Mouse (Mus musculus): ENCODE data around the gene Elmo2. TPM values are rescaled to one million over a fixed set of nuclear protein-coding genes. Genes with fewer than 3 reads are reported as not detected.

Elmo2 gene
- total and polyA plus RNA-seq, 3 experiments: 9.0 to 11.7 (median 10.1) TPM

DNA sequence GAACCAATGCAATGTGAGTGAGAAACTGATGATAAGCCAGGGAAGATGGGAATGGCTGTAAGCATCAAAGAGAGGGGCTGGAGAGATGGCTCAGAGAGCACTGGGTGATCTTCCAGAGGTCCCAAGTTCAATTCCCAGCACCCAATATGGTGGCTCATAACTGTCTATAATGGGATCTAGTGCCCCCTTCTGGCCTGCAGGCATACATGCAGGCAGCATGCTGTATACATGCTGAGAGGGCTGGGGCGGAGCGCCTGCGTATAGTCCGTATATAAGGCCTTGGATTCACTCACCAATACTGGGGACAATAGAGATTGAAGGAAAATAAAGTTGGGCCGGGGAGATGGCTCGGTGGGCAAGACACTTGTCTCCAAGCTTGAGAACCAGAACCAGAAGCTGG, 37.0 kb upstream of the Elmo2 start:
- no peaks in the 10 kb centered on the region for H3K79me2 ChIP-seq (replicated peaks; ENCODE audit: control insufficient read depth, extremely low read depth, insufficient read depth, poor library complexity, severe bottlenecking)
- H3K4me2 ChIP-seq (ENCODE audit: insufficient read depth, low read depth, poor library complexity, severe bottlenecking): no peak overlapping the region
- H3K9ac ChIP-seq (ENCODE audit: insufficient read depth, low read depth): no peak overlapping the region
- dilution Hi-C loops (cut with MboI; ENCODE audit: extremely low pct_ligation_motif_present, extremely low pct_unique_long_range_greater_than_20kb, low sequenced_read_pairs): no loop called here
- peaks cover 3 to 7% of the 10 kb centered on the region in 2 experiments; a peak in 1 of 4 replicates for H3K4me1 ChIP-seq (ENCODE audit: control insufficient read depth in 1 of 2, insufficient read depth in 2 of 2)
- in situ Hi-C loops (cut with MboI; ENCODE audit: low pct_ligation_motif_present, low pct_unique_long_range_greater_than_20kb, low sequenced_read_pairs): loop anchor here (5.0 to 10.0 kb wide), 4 partner anchors 91 to 418 kb away; partner anchors contain the start of genes Mmp9 and Slc13a3
- H3K27me3 ChIP-seq (replicated peaks): peaks cover 43% of the 10 kb centered on the region
- no peak for DNase-seq (ENCODE audit: extremely low read depth)
- no peak overlapping the region for H3K27ac ChIP-seq (ENCODE audit: insufficient read depth, low read depth)
- H3K4me3 ChIP-seq (replicated peaks in 1 of 3; ENCODE audit: low read depth in 2 of 3, low read length in 2 of 3, poor library complexity in 1 of 3): no peak overlapping the region
- no peak for TF ChIP-seq MAZ (IDR thresholded peaks at IDR 0.05; ENCODE audit: low read depth, low read length)
- TF ChIP-seq CTCF (conservative IDR thresholded peaks at IDR 0.05 in 1 of 2, IDR thresholded peaks at IDR 0.05 in 1 of 2; ENCODE audit: low read depth in 2 of 2, low read length in 2 of 2): peak in 1 of 2 experiments; percentile 25; a peak in 2 of 4 replicates
- TF ChIP-seq NRF1 (IDR thresholded peaks at IDR 0.05; ENCODE audit: low read depth, low read length): no peak
- no peak for TF ChIP-seq CHD1 (IDR thresholded peaks at IDR 0.05; ENCODE audit: low read depth, low read length)
- no peak for TF ChIP-seq POLR2AphosphoS2 (IDR thresholded peaks at IDR 0.05; ENCODE audit: low read depth, low read length)
- H3K9me3 ChIP-seq (replicated peaks; ENCODE audit: low read length): peaks cover 7% of the 10 kb centered on the region
- no peaks in the 10 kb centered on the region for H3K36me3 ChIP-seq (replicated peaks in 1 of 2; ENCODE audit: control insufficient read depth in 1 of 2, insufficient read depth in 1 of 2, low read length in 1 of 2)

DNA sequence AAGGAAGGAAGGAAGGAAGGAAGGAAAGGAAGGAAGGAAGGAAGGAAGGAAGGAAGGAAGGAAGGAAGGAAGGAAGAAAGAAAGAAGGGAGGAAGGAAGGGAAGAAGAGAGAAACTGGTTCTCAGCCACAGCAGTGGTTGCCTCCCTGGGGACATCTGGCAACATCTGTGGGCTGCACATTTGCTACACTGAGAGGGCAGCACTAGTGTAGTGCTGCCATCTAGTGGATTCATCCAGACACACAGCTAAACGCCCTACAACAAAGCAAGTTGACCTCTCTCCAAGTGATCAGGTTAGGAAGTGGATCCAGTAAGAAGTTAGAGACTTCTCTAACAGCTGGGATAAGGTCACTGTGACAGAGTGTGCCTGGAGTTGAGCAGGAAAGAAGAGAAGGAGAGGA, 34.6 kb upstream of the Elmo2 start:
- no peak overlapping the region for H3K4me2 ChIP-seq (ENCODE audit: insufficient read depth, low read depth, poor library complexity, severe bottlenecking)
- H3K27me3 ChIP-seq (replicated peaks): peaks cover 35% of the 10 kb centered on the region
- in situ Hi-C loops (cut with MboI; ENCODE audit: low pct_ligation_motif_present, low pct_unique_long_range_greater_than_20kb, low sequenced_read_pairs): loop anchor here (5.0 to 10.0 kb wide), 4 partner anchors 89 to 416 kb away; partner anchors contain the start of genes Mmp9 and Slc13a3
- no peak overlapping the region for H3K4me3 ChIP-seq (replicated peaks in 1 of 3; ENCODE audit: low read depth in 2 of 3, low read length in 2 of 3, poor library complexity in 1 of 3)
- no peaks in the 10 kb centered on the region for H3K36me3 ChIP-seq (replicated peaks in 1 of 2; ENCODE audit: control insufficient read depth in 1 of 2, insufficient read depth in 1 of 2, low read length in 1 of 2)
- no peaks in the 10 kb centered on the region for H3K79me2 ChIP-seq (replicated peaks; ENCODE audit: control insufficient read depth, extremely low read depth, insufficient read depth, poor library complexity, severe bottlenecking)
- no peak overlapping the region for H3K27ac ChIP-seq (ENCODE audit: insufficient read depth, low read depth)
- H3K9ac ChIP-seq (ENCODE audit: insufficient read depth, low read depth): no peak overlapping the region
- 0 out of 4 replicates have a peak, but pooled peaks cover 0 to 3% of the 10 kb centered on the region in 2 experiments for H3K4me1 ChIP-seq (ENCODE audit: control insufficient read depth in 1 of 2, insufficient read depth in 2 of 2)
- dilution Hi-C loops (cut with MboI; ENCODE audit: extremely low pct_ligation_motif_present, extremely low pct_unique_long_range_greater_than_20kb, low sequenced_read_pairs): no loop called here
- peak; percentile 77 for DNase-seq (ENCODE audit: extremely low read depth)
- peaks cover 8% of the 10 kb centered on the region for H3K9me3 ChIP-seq (replicated peaks; ENCODE audit: low read length)
- TF ChIP-seq CHD1 (IDR thresholded peaks at IDR 0.05; ENCODE audit: low read depth, low read length) (no peak), JUN (IDR thresholded peaks at IDR 0.05; ENCODE audit: insufficient read depth, low read depth, low read length) (no peak), MXI1 (IDR thresholded peaks at IDR 0.05; ENCODE audit: low read depth, low read length) (no peak), RAD21 (IDR thresholded peaks at IDR 0.05; ENCODE audit: low read depth, low read length) (peak; percentile 94), USF1 (IDR thresholded peaks at IDR 0.05; ENCODE audit: low read depth, low read length) (no peak), IRF4 (IDR thresholded peaks at IDR 0.05; ENCODE audit: low read depth, low read length) (no peak), TCF12 (IDR thresholded peaks at IDR 0.05; ENCODE audit: low read depth, low read length) (peak; percentile 60; the same call in 1 of the 2 replicates), MAZ (IDR thresholded peaks at IDR 0.05; ENCODE audit: low read depth, low read length) (no peak), HCFC1 (IDR thresholded peaks at IDR 0.05; ENCODE audit: low read depth, low read length) (0 out of 2 replicates have a peak, but pooled peaks have one; percentile 18), EP300 (IDR thresholded peaks at IDR 0.05; ENCODE audit: low read length) (peak; percentile 32; the same call in 1 of the 2 replicates), ELF1 (IDR thresholded peaks at IDR 0.05; ENCODE audit: low read depth, low read length) (no peak), ZNF384 (IDR thresholded peaks at IDR 0.05; ENCODE audit: low read depth, low read length) (no peak), RCOR1 (conservative IDR thresholded peaks at IDR 0.05; ENCODE audit: low read depth, low read length) (no peak), ZKSCAN1 (IDR thresholded peaks at IDR 0.05; ENCODE audit: borderline replicate concordance, low read depth, low read length) (no peak), CTCF (conservative IDR thresholded peaks at IDR 0.05 in 1 of 2, IDR thresholded peaks at IDR 0.05 in 1 of 2; ENCODE audit: low read depth in 2 of 2, low read length in 2 of 2) (peak; percentile 57 to 95), MAFK (IDR thresholded peaks at IDR 0.05; ENCODE audit: insufficient replicate concordance, low read length) (no peak), MEF2A (IDR thresholded peaks at IDR 0.05; ENCODE audit: borderline replicate concordance, low read depth, low read length) (0 out of 2 replicates have a peak, but pooled peaks have one; percentile 20), MYC (IDR thresholded peaks at IDR 0.05; ENCODE audit: low read depth, low read length) (0 out of 2 replicates have a peak, but pooled peaks have one; percentile 21), MAX (IDR thresholded peaks at IDR 0.05; ENCODE audit: low read length) (no peak), BHLHE40 (IDR thresholded peaks at IDR 0.05; ENCODE audit: low read depth, low read length) (peak; percentile 29; the same call in 1 of the 2 replicates), ZC3H11A (IDR thresholded peaks at IDR 0.05; ENCODE audit: low read depth, low read length) (peak; percentile 58), POLR2AphosphoS2 (IDR thresholded peaks at IDR 0.05; ENCODE audit: low read depth, low read length) (no peak), JUND (conservative IDR thresholded peaks at IDR 0.05; ENCODE audit: low read depth, low read length) (no peak), SMC3 (IDR thresholded peaks at IDR 0.05; ENCODE audit: low read depth, low read length) (peak; percentile 89), KAT2A (IDR thresholded peaks at IDR 0.05; ENCODE audit: insufficient replicate concordance, low read length) (0 out of 2 replicates have a peak, but pooled peaks have one; percentile 47), TBP (conservative IDR thresholded peaks at IDR 0.05; ENCODE audit: low read depth, low read length) (no peak), SIN3A (IDR thresholded peaks at IDR 0.05; ENCODE audit: low read length) (peak; percentile 54; the same call in 1 of the 2 replicates), E2F4 (IDR thresholded peaks at IDR 0.05; ENCODE audit: insufficient replicate concordance, low read depth, low read length) (no peak), POLR2A (IDR thresholded peaks at IDR 0.05; ENCODE audit: low read depth, low read length) (no peak), NELFE (IDR thresholded peaks at IDR 0.05; ENCODE audit: low read depth, low read length) (peak; percentile 20; the same call in 1 of the 2 replicates)
